Comparison of ENCODE assay signal across 24 mouse cellular contexts in genomic region chr12:40146510-40146909, GRCm38 (mm10). TPM values are rescaled to one million over a fixed set of nuclear protein-coding genes. Genes with fewer than 3 reads are reported as not detected.
"Had no signal": no experiment of that assay in that cellular context is flagged by ENCODE, and none has a peak within 500 bp of the region (broad histone marks: within the 10 kb centered on the region; RNA-seq: fewer than 3 reads in every experiment).

No protein-coding gene starts in this region.

- H3K36me3 ChIP-seq: liver, embryonic 13.5 days; midbrain, embryonic 12.5 days; midbrain, embryonic 15.5 days; neural tube, embryonic 12.5 days; neural tube, embryonic 15.5 days had no signal

- ATAC-seq: midbrain, embryonic 15.5 days had no signal

- H3K4me2 ChIP-seq: liver, embryonic 13.5 days; midbrain, embryonic 12.5 days; midbrain, embryonic 15.5 days; neural tube, embryonic 12.5 days; neural tube, embryonic 15.5 days had no signal

- H3K4me3 ChIP-seq: layer of hippocampus, adult 2 months; left cerebral cortex, adult 2 months; liver, embryonic 13.5 days; midbrain, embryonic 12.5 days; midbrain, embryonic 15.5 days; neural tube, embryonic 12.5 days; neural tube, embryonic 15.5 days had no signal

- DNase-seq: kidney, postnatal 10 days; kidney, postnatal 4 days; layer of hippocampus, postnatal 36 days; liver, embryonic 13.5 days; lung, adult 2 months; lung, postnatal 14 days; lung, postnatal 4 days; right cerebral cortex, adult 18-20 months; right cerebral cortex, postnatal 14 days; right cerebral cortex, postnatal 4 days; thymus, adult 2 months; thymus, postnatal 14 days had no signal

- H3K9ac ChIP-seq: liver, embryonic 13.5 days; midbrain, embryonic 12.5 days; midbrain, embryonic 15.5 days; neural tube, embryonic 12.5 days; neural tube, embryonic 15.5 days had no signal

- H3K27ac ChIP-seq: layer of hippocampus, adult 2 months; left cerebral cortex, adult 2 months; liver, embryonic 13.5 days; midbrain, embryonic 12.5 days; midbrain, embryonic 15.5 days; neural tube, embryonic 12.5 days; neural tube, embryonic 15.5 days; stomach, postnatal 0 days had no signal

- H3K9me3 ChIP-seq: liver, embryonic 13.5 days; midbrain, embryonic 12.5 days; midbrain, embryonic 15.5 days; neural tube, embryonic 12.5 days; neural tube, embryonic 15.5 days had no signal

- H3K4me1 ChIP-seq: liver, embryonic 13.5 days; midbrain, embryonic 12.5 days; midbrain, embryonic 15.5 days; neural tube, embryonic 12.5 days; neural tube, embryonic 15.5 days had no signal

- H3K27me3 ChIP-seq: liver, embryonic 13.5 days; midbrain, embryonic 12.5 days; midbrain, embryonic 15.5 days; neural tube, embryonic 12.5 days; neural tube, embryonic 15.5 days had no signal

RNA-seq across cellular contexts. Expression of gene Scin, which starts 12.5 kb away (rescaled TPM):
- total RNA-seq: left cerebral cortex, adult 2 months; left cerebral cortex, postnatal 10 days; liver, adult 2 months had no signal

RNA-seq across cellular contexts. Expression of gene Lsmem1, which starts 52.8 kb away (rescaled TPM):
- total RNA-seq: liver, adult 2 months had no signal
- polyA plus RNA-seq: kidney, embryonic 14.5 days; limb, embryonic 11.5 days; liver, adult 2 months; midbrain, embryonic 12.5 days; midbrain, embryonic 15.5 days; stomach, embryonic 14.5 days; stomach, postnatal 0 days had no signal
